Mouse (Mus musculus): Measurements from ENCODE around the gene Ngly1.

DNA sequence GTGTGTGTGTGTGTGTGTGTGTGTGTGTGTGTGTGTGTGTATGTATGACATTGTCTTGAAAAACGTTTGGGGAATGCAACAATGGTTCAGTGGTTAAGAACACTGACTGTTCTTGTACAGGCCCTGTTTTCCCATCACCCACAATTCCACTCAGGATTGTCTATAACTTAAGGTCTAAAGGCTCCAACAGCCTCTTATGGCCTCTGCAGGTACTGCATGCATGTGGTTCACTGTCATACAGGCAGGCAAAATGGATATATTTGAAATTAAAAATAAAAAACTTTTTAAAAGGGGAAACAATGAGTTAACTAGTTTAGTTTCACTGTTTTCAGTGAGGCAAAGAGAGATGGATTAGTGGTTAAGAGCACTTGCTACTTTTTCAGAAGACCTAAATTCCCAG lies 76.1 kb downstream of the Ngly1 start:
- peak; percentile 20; the same call in 1 of the 2 replicates for TF ChIP-seq CTCF (IDR thresholded peaks at IDR 0.05; ENCODE audit: borderline replicate concordance, extremely low read depth, insufficient read depth, insufficient read length)
- TF ChIP-seq POLR2A (IDR thresholded peaks at IDR 0.05; ENCODE audit: borderline replicate concordance, extremely low read depth, insufficient read depth, insufficient read length, poor library complexity, severe bottlenecking), result no peak
